Mouse (Mus musculus) intestine, embryonic 16.5 days (tissue): Measurements from ENCODE around the gene Lrrd1. TPM values are rescaled to one million over a fixed set of nuclear protein-coding genes. Genes with fewer than 3 reads are reported as not detected.
"Not testable (repeated sequence)": the region's sequence is repeated elsewhere in the genome, so short reads cannot be mapped to it uniquely, and the experiment has no call there.

Source experiments
- ATAC-seq: fragments of 200-750 bp; cut with Nextera tagmentation; 2 replicates; pipeline ENCODE4 v1.8.0; 2017; ENCODE audit warnings: moderate TSS enrichment, moderate library complexity
- H3K27ac ChIP-seq: fragments of 300-500 bp; sonication (generic); 2 replicates; pipeline ENCODE4 v1.5.1; 2014; ENCODE audit warnings: mild to moderate bottlenecking, low read length
- H3K27me3 ChIP-seq: fragments of 300-500 bp; sonication (generic); replicated peaks from 2 replicates; pipeline ENCODE4 v1.6.1; 2014; ENCODE audit warnings: low read length, control low read depth, mixed read lengths; ENCODE audit not compliant: control insufficient read depth, insufficient read depth
- H3K36me3 ChIP-seq: fragments of 300-500 bp; sonication (generic); 2 replicates; pipeline ENCODE4 v1.6.1; 2014; ENCODE audit warnings: low read length, control low read depth; ENCODE audit not compliant: control insufficient read depth, insufficient read depth
- H3K4me1 ChIP-seq: fragments of 300-500 bp; sonication (generic); 2 replicates; pipeline ENCODE4 v1.6.1; 2014; ENCODE audit warnings: low read length, control low read depth, mixed read lengths; ENCODE audit not compliant: control insufficient read depth, insufficient read depth
- H3K4me2 ChIP-seq: fragments of 300-500 bp; sonication (generic); 2 replicates; pipeline ENCODE4 v1.6.1; 2014; ENCODE audit warnings: low read depth, low read length, control low read depth
- H3K4me3 ChIP-seq: fragments of 300-500 bp; sonication (generic); 2 replicates; pipeline ENCODE4 v1.5.1; 2014; ENCODE audit warnings: mild to moderate bottlenecking, low read length
- H3K9ac ChIP-seq: fragments of 300-500 bp; sonication (generic); 2 replicates; pipeline ENCODE4 v1.6.1; 2014; ENCODE audit warnings: low read depth, low read length
- H3K9me3 ChIP-seq: fragments of 300-500 bp; sonication (generic); 2 replicates; pipeline ENCODE4 v1.6.1; 2016; ENCODE audit warnings: low read length, control low read depth; ENCODE audit not compliant: control insufficient read depth
- WGBS: fragments of 180-500 bp; shearing (Covaris S2); extraction: QIAGEN DNeasy Blood & Tissue Kit; methylation state at CpG from one replicate; pipeline ENCODE4 v1.1.7; 2014; 5-methylcytosine and 5-hydroxymethylcytosine counted together
- polyA plus RNA-seq: library from polyadenylated mRNA; unstranded; fragments of >200 nt; fragmentation: Nextera tagmentation; extraction: Ambion mirVana; gene quantifications from 2 replicates; pipeline ENCODE4 v1.2.1, GENCODE M21; 2015

Gene Lrrd1
- polyA plus RNA-seq, 1 experiment from 2014 or later, result not detected

DNA sequence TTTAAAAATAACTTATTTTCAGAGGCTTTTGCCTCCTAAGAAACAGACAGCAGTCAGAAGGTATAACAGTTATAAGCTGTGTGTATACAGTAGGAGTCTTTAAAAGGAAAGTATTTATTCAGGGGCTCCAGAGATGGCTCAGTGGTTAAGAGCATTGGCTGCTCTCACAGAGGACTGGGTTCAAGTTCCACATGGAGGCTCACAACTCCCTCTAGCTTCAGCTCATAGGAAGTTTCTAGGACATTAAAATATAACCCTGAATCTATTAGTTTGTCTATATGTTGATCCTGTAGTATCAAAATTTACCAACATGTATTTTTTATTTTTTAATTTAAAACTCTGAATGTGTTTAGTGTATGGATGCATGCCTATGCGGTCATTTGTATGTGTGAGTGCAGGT, 36.5 kb upstream of the Lrrd1 start:
- Histone ChIP-seq H3K4me3 (no peak overlapping the region), H3K27me3 (no peaks in the 10 kb centered on the region), H3K27ac (no peak overlapping the region), H3K9ac (no peak overlapping the region), H3K9me3 (no peaks in the 10 kb centered on the region), H3K4me2 (no peak overlapping the region), H3K4me1 (peaks cover 4% of the 10 kb centered on the region), H3K36me3 (no peaks in the 10 kb centered on the region)
- WGBS, result 91% methylated on average over 1 of the region's 1 CpGs
- no peak for ATAC-seq

DNA sequence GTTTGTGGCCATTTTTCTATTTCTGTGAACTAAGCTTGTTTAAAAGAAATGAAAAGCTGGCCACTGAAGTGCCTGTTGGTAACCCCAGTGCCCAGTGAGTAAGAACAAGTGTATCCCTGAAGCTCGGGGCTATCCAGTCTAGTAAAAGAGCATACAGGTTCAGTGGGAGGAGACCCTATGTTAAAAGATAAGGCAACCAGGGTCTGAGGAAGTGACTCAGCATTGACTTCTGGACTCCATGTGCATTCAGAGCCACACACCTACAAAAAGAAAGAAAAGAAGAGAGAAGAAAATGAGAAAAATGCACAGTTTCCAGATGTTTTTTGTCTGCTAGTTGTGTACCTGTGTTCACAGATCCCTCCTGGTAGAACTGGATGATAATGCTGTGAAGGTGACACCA, 10.9 kb upstream of the Lrrd1 start:
- H3K4me3 ChIP-seq, result no peak overlapping the region
- H3K27me3 ChIP-seq, result no peaks in the 10 kb centered on the region
- 0 out of 2 replicates have a peak, but pooled peaks cover 4% of the 10 kb centered on the region for H3K9me3 ChIP-seq
- no peak for ATAC-seq
- H3K4me2 ChIP-seq, result no peak overlapping the region
- WGBS, result 73% methylated on average over 1 of the region's 1 CpGs
- no peaks in the 10 kb centered on the region for H3K4me1 ChIP-seq
- no peak overlapping the region for H3K9ac ChIP-seq
- H3K36me3 ChIP-seq, result peaks cover 4% of the 10 kb centered on the region; the same call in 1 of the 2 replicates
- H3K27ac ChIP-seq, result no peak overlapping the region

DNA sequence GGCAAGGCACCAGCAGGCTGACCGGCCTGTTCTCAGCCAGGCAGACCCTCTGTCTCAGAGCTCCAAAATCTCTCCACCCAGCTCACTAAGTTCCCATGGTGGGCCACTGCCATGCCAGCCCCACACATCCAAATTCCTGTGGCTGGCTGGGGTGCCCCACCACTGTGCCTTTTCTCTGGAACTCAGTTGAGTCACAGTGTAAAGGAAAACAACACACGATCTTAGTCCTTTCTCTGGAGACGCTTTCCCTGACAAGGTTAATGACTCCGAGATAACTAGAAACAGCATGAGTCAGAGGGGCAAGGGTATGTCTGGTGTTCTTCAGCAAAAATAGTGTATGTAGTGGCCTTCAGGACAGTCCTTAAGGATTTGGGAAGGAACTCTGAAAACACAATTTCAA, 25.2 kb downstream of the Lrrd1 start:
- 61% methylated on average over 4 of the region's 4 CpGs for WGBS
- ATAC-seq, result no peak
- Histone ChIP-seq H3K9me3 (no peaks in the 10 kb centered on the region), H3K36me3 (no peaks in the 10 kb centered on the region), H3K27ac (no peak overlapping the region), H3K9ac (no peak overlapping the region), H3K4me3 (no peak overlapping the region), H3K27me3 (no peaks in the 10 kb centered on the region), H3K4me1 (no peaks in the 10 kb centered on the region), H3K4me2 (no peak overlapping the region)

DNA sequence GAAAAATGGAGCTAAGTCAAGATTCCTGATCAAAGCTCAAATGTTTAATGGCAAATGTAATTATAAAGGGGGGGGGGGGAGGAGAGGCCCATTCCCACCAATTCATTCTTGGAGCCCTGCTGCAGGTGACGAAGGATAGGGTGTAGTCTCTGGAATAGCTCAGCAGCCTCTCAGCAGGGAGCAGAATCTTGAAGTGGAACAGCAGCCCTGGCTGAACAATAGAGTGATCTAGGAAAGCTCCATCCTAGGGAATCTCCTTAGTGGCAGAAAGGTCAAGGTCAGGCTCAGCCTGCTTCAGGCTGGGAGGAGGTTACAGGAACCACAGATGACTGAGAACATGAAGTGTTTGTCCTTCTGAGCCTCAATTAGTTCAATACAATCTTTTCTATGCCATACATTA, 27.4 kb downstream of the Lrrd1 start:
- 63% methylated on average over 1 of the region's 1 CpGs for WGBS
- Histone ChIP-seq H3K9ac (no peak overlapping the region), H3K27ac (no peak overlapping the region), H3K36me3 (no peaks in the 10 kb centered on the region), H3K9me3 (no peaks in the 10 kb centered on the region), H3K4me3 (no peak overlapping the region), H3K4me1 (no peaks in the 10 kb centered on the region), H3K4me2 (no peak overlapping the region), H3K27me3 (no peaks in the 10 kb centered on the region)
- no peak for ATAC-seq

DNA sequence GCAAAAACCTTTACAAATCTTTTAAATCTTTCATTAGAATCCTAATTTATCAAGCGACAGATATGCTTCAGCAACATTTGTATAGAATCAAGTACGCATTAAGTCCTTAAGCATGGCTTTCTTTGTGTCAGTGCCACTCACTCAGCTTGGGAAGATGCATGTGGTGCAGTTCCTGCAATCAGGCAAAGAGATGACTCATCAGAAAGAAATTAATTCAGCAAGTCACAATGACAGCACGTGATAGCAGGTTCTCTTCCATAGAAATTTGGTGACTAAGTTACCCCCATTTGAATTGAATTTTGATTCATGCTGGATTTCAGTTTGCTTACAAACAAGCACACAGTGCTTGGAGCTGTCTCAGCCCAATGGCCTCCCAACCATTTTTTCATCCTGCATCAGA, 28.5 kb downstream of the Lrrd1 start:
- Histone ChIP-seq H3K9me3 (no peaks in the 10 kb centered on the region), H3K4me2 (no peak overlapping the region), H3K36me3 (no peaks in the 10 kb centered on the region), H3K27ac (no peak overlapping the region), H3K4me3 (no peak overlapping the region), H3K4me1 (no peaks in the 10 kb centered on the region), H3K9ac (no peak overlapping the region), H3K27me3 (no peaks in the 10 kb centered on the region)
- ATAC-seq, result no peak
- 80% methylated on average over 3 of the region's 3 CpGs for WGBS

DNA sequence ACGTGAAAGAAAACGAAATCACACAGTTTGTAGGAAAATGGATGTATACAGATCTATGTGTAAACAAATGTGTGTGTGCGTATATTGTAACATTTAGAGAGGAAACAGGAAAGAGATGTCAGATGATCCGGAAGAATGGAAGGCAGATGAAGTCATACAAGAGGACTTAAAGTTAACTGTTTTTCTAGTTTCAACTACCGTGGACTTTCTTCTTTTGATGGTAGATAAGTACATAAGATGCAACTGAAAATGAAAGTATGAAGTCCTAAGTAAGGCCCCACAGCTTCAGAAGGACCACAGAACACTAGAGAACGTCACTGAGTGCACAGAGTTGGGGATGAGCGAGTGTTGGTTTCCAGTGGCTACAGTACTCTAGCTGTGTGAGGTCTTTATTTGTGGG, 41.9 kb downstream of the Lrrd1 start:
- not testable (repeated sequence) for H3K4me1 ChIP-seq, H3K9me3 ChIP-seq, H3K4me2 ChIP-seq, H3K9ac ChIP-seq, H3K27ac ChIP-seq, ATAC-seq, H3K4me3 ChIP-seq, H3K36me3 ChIP-seq, H3K27me3 ChIP-seq
- 74% methylated on average over 5 of the region's 7 CpGs for WGBS

DNA sequence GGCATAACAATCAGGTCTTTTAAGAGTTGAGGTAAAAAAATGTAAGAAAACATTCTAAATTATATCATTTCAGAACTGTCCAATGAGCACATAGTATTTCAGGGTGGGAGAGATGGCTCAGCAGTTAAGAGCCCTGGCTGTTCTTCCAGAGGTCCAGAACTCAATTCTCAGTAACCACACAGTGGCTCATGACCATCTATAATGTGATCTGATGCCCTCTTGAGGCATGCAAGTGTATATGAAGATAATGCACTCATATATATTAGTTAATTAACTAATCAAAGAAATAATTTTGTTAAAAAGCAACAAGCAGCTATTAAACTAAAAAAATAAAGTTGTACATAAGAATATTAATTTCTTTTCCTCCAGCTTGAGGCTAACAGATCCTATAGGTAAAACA, 44.2 kb downstream of the Lrrd1 start:
- no peaks in the 10 kb centered on the region for H3K36me3 ChIP-seq
- H3K9me3 ChIP-seq, result no peaks in the 10 kb centered on the region
- ATAC-seq, result no peak
- no peak overlapping the region for H3K9ac ChIP-seq
- no peaks in the 10 kb centered on the region for H3K27me3 ChIP-seq
- no peak overlapping the region for H3K4me3 ChIP-seq
- no peak overlapping the region for H3K27ac ChIP-seq
- H3K4me2 ChIP-seq, result no peak overlapping the region
- no peaks in the 10 kb centered on the region for H3K4me1 ChIP-seq

DNA sequence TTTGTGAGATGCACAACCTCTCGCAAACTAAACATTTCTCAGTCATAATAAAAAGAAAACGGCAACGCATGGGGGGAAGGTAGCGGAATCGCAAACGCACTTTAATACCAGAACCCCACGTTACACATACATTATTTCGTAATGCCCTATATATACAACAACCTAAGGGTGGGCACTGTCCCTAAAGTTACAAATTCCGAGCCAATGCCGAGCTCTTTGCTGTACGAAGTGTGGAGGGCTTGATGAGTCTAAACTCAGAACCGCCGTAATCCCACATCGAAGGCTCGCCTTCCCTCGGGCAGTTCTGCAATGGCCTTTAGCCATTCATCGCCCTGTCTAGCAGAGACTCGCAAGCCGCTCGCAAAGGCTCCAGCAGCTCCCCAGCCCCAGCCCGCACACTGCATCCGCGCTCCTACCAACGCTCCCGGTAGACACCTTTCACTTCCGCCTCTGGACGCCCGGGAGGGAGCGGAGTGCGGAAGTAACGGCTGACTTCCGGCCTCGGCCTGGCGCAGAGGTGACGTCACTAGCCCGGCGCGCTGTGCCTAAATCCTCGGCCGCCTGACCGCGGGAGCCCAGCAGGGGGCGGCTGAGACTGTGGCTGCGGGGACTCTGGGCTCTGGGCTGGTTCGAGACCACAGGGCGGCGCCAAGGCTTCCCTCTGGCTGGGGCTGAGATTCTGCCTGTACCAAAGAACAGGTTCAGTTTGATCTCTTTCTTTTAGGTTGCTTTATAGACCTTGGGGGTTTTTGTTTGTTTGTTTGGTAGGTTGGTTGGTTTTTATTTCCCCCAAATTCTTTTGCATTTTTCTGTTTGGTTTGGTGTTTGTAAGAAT, 48.7 kb downstream of the Lrrd1 start, which contains the start of gene Mterf1a:
Gene Mterf1a, minus strand, starts transcription at position 475 of the 835 bp plus-strand sequence.
- 2% methylated on average over 6 of the region's 47 CpGs for WGBS

DNA sequence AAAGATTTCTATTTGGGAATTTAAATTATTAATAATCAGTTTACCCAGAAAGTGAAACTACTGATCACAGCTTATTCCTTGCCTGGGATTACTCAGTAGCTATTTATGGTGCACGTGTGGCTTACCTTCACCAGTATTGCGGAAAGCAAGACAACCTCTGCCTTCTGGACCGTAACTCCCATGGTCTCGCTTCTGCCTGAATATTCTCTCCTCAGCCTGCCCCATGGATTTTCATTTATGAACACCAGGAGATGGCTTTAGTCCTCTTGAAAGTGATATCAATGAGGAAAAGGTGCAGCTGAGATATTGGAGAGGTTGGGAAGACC, 49.3 kb downstream of the Lrrd1 start:
- not testable (repeated sequence) for H3K4me3 ChIP-seq, H3K9ac ChIP-seq, H3K27ac ChIP-seq, H3K4me2 ChIP-seq, ATAC-seq, H3K27me3 ChIP-seq, H3K4me1 ChIP-seq, H3K9me3 ChIP-seq, H3K36me3 ChIP-seq
- WGBS, result 94% methylated on average over 4 of the region's 4 CpGs

More for the DNA sequence above, 48.7 kb downstream of the Lrrd1 start, which contains the start of gene Mterf1a:
- ATAC-seq, result peak; percentile 100
- H3K27me3 ChIP-seq, H3K4me1 ChIP-seq, H3K36me3 ChIP-seq, H3K27ac ChIP-seq, H3K9me3 ChIP-seq: not testable (repeated sequence)
- Histone ChIP-seq H3K4me2 (peak within 1 kb of the TSS; percentile 64), H3K4me3 (peak within 1 kb of the TSS; percentile 45), H3K9ac (peak within 1 kb of the TSS; percentile 53)

DNA sequence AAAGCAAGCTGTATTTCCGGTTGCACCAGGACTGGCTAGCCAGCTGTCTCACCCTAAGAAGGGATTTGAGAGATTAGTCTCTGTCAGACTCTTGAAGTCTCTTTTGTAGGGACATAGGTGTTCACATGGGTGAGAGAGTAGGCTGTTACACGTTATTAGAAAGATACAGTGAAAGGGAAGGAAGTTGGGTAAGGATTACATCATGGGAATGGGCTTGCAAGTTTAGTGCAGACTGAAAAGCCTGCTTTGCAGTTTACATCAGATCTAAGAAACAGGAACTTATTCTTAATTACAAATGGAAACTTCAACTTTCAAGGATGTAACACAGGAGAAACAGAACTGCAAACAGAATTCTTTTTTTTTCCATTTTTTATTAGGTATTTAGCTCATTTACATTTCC, 60.5 kb downstream of the Lrrd1 start:
- Histone ChIP-seq H3K9ac (no peak overlapping the region), H3K36me3 (no peaks in the 10 kb centered on the region), H3K9me3 (no peaks in the 10 kb centered on the region), H3K4me2 (no peak overlapping the region), H3K27ac (no peak overlapping the region), H3K4me1 (no peaks in the 10 kb centered on the region), H3K4me3 (no peak overlapping the region), H3K27me3 (no peaks in the 10 kb centered on the region)
- 65% methylated on average over 2 of the region's 2 CpGs for WGBS
- ATAC-seq, result no peak
